Mouse (Mus musculus) urinary bladder, postnatal 14 days (tissue): ENCODE measurements at regions not wholly inside any gene's neighbourhood (a gene's known extent, or its start where the extent isn't known, plus 50 kb on each side); places are given as distances from the start of the nearest gene placed in this dataset.

Source experiments
- DNase-seq: peaks from one replicate; pipeline ENCODE4 v3.0.0; 2021; ENCODE audit warnings: low spot score

DNA sequence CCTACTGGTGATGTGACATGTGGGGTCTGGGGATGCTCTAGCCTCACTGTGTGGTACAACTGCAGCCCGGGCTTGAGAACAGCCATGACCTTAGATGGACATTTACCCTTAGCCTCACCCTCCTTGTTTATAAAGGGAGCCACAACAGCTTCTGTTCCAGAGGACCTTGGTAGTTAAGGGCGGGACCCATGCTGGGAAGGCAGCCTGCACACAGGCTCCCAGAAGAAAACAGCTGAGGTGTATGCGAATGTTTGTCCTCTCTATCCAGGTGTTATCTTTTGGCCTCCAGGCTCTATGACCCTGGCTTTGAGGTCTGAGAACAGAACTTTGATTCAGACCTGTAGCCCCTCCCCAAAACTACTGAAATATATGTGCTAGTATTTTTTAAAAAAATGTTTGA, 102.1 kb upstream of the Mki67 start:
- no peak for DNase-seq

DNA sequence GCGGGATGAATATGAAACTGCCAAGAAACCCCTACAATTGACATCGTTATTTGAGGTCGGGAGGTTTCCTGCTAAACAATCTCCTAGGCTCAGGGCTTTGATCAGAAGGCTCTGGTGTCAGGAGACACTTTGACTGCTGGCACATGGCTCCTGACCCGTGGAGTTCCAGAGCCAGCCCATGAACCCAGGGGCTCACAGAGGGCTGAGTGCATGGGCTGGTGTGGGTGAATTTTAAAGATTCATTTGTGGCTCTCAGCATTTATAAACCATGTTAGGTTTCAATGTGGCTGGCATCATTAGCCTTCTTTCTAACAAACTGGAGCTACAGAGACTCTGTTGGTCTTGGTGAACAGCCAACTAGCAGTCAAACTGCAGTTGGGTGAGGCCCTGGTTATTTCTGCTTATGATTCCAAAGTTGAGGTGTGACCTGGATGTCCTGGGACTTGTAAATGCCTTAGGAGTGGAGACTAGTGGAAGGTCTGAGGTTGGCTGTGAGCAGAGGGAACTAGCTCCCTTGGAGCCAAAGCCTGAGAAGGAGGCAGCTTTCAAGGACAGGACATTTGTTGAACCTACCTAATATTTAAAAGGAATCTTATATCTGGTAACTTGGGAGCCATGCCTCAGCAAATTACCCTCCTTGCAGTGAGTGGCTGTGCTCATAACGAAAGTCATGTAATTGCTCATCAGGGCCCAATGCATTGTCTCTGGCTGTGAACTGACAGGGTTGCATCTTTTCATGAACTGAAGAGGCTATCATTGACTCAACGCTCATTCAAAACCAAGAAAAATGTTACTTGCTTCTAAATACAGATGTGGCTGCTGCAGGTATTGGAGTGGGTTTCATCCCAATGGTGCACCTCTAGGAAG, 108.0 kb upstream of the Mki67 start:
- DNase-seq, result no peak

DNA sequence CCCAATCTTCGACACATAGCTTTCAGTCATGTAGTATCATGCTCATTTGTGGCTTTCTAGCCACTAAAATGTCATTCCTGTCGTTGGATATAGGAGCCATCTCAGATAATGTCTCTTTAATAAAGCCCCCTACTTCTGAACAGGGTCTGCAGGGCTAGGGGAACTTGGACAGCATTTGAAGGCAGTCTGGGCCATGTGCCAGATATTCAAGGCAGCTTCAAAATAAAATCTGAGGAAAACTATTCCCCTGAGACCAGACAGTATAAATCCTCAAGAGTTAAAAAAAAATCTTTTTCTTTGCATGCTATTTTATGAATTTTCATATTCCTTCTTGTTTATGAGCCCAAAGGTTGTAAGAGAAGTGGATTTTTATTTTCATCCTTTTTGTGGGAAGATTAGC, 113.1 kb upstream of the Mki67 start:
- DNase-seq, result no peak

DNA sequence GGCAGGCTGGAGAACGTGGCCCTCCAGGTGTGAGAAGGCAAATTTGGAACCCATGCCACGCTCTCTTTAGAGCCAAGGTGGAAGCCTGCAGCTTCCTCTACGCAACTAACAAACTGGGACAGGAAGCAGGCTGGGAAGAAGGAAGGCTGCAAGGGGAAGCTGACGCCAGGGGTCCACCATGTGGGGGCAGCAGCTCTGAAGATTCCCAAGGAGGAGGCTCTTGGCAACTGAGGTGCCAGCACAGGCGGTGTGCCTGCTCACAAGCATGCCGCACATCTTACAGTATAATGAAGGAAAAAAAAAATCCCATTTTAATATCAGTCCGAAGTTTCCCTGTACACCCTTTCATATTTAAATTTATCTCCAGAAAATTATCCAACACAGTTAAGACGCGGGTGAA, 117.3 kb upstream of the Mki67 start:
- DNase-seq, result no peak

DNA sequence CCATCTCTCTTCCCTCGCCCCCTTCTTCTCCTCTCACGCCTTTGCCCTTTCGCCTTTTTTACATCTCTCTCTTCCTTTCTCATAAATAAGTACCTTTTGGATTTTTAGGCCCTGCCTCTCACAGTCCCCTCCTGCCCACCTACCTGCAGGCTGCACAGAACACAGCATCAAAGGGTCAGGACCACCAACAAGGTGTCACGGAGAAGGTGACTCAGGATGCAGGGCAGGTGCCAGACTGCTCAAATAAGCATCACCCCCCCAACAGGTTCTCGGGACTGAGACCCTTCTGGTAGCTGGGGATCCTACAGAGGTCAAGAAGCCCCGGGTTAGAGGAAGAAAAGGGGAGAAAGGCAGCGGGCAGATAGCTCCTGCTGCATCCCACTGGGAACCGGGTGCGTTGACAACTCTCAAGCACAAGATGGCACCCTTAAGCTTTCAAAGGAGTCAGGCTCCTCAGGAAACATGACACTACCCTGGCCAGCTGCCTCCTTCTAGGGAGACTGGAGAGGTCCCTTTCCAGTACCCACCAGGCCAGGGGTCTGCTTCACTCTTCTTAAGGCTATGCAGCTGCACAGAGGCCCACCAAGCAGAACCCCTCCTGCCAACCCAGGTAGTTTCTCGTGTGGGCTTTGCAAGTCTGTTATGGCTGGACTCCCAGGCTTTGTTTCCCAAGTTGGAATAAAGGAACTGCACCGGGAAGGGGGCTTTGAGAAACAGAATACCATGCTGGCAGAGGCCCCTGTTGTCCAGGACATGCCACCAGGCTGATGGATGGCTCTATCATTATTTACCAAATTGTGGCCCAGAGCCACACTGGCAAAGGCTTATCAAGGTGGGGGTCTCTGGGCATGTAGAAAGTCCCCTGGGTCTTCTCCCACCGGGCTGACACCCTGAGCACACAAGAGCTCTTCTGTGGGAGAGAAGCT, 120.9 kb upstream of the Mki67 start:
- DNase-seq, result peak; percentile 72

DNA sequence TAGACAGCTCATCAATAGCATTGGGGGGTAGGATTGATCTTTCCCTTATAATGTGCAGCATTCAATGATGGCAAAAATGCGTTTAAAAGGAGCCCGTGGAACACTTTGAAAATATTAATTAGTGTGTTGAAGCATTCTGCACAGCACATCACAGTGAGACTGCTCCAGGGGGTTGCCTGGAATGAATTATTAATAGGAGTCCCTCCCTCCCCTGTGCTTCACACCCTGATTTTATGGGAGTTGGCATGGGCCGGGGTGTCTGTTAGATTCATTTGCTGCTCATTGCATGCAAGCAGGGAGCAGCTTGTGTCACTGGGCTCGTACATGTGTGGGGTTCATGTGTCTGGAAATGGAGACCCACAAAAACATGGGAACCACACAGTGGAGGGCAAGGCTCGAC, 127.9 kb upstream of the Mki67 start:
- DNase-seq, result no peak

DNA sequence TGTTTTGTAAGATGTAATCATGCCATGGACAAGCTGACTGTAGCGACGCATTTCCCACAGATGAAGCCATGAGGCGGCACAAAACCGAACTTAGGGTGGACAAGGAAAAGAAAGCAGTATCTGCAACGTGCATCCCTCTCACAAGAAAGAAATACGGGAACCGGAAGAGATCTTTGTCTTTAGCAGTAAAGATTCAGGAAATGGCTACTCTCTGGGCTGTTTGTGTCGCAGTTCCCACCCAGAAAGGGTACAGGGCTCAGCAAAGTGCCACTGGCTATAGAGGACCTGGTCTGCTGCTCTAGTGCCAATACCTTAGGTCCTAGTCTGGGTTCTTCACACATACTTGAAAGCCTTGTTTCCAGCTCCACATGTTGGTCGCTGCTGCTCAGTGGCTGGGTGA, 131.1 kb upstream of the Mki67 start:
- DNase-seq, result no peak

DNA sequence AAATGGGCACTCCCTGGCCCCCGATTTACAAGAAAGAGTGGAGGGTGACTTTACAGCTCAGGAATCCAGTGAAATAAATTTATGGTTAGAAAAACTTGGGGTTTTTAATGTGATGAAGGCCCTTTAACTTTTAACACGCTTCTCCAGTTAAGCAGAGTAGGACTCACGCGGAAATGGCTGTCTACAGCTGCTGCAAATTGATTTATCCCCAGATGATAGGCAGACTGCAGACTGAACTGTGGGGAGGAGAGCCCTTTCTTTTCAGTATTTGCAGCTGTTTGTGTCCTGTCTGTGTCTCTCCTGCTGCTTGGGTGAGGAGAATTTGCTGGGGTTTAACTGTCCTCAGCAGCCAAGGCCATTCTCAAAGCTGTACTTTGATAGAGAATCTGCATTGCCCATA, 132.0 kb upstream of the Mki67 start:
- DNase-seq, result no peak

DNA sequence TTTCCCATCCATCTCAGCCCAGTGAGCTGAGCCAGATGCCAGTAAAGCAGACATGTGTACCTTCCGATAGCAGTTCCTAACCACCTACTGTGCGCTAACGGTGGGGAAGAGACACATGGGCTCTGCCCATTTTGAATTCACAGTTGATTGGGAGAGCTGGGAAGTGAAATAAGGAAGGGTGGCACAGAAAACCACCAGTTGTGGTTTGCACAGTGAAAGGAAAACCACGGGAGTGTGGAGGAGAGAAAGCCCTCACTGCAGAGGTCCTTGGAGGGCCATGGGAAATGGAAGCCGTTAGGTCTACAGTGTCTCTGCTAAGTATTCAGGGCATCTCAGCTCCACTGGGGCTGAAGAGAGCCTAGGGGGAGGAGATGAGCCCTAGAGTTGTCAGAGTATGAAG, 132.7 kb upstream of the Mki67 start:
- no peak for DNase-seq

DNA sequence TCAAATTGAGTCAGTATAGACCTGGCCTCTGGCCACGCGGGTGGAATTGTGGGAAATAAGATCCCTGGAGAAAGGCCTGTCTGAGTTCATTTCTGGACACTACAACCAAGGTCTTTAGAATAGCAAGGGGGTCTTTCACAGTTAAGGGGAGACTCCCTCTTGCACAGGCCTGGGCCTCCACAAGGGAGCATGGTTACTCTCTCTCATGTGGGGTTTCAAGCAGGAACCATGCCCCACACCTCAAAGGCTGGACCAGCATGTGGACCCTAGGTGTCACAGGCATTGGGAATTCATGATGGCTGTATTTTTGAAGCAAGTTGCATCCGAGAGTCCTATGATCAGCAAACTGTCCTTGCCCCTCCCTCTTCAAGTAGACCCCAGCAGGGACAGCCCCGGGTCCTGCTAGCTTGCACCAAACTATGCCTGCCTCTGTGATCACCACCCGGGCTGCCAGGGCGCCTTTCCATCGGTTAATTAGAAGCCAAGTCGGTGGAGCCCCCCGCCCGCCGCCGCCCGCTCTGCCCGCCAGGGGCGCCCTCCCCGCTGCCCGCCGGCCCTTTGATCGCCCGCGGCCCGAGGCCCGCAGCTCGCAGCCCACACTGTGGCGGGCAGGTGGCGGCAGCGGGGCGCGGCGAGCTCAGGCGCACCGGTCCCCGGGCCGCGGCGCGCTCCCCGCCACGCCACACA, 137.1 kb upstream of the Mki67 start:
- DNase-seq, result no peak

DNA sequence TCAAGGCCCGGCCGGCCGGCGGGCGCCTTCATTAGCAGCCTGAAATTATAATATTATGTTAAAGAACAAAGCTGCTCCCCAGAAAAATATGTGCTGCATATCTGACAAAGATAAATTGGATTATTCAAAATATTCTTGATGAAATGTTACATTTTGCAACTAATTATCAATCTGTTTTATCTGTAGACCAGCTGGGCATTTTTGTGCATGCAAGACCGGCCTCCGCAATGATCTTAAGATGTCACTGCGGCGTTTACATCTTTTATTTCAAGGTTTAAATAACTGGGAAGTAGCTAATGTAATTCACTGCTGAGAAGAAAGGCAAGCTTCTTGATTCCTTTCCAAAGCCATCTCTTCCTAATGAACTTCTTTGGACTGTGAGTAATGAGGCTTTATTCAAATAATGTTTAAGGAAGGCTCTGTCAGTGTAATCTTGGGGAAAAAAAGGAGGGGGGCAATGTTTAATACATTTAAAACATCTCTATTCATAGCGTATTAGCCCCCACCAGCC, 137.7 kb upstream of the Mki67 start:
- DNase-seq, result no peak

DNA sequence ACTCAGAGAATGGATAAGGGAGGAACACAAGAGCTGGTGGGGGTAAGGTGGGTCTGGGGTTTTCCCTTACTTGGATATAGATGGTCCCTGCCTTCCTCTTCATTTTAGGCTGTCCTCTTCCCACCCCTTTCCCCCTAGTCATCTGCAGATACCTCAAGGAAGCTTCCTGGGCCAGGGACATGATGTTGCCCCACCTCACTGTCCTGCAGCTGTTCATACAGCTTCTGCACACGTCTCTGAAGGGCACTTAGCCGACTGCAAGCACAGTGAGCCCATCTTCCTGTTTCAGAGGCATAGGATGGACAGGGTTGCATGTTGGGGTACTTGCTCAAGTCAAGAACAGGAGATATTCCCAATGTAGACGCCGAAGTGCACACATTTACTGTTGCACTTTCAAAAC, 144.1 kb upstream of the Mki67 start:
- DNase-seq, result no peak

DNA sequence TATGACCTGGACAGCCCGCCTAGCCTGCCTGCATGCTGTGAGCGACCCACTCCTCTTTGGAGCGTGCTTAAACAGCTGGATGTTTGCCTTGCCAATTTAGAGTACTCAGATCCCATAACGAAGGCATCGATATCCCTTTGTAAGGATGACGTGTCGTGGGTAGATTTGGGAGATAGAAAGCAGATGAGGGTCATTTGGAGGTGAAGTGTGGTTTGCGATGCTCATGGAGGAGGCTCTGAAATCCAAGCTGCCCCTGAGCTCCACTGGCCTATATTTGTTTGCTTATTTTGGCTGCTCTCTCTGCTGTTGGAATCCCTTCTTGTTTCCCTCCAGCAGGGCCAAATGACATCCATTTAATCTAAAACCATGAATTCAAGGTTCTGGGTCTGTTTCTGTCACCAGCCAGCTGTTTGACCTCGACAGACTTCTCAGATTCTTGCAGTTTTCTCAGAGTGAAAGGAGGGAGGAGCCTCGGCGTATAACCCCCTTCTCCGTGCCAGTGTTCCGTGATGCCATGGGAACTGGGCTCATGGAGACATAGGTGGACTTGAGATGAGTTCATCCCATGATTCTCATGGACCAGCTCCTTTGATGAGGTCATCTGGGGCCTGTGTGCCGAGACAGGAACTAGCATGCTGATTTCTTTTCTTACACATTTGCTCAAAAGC, 144.7 kb upstream of the Mki67 start:
- DNase-seq, result no peak

DNA sequence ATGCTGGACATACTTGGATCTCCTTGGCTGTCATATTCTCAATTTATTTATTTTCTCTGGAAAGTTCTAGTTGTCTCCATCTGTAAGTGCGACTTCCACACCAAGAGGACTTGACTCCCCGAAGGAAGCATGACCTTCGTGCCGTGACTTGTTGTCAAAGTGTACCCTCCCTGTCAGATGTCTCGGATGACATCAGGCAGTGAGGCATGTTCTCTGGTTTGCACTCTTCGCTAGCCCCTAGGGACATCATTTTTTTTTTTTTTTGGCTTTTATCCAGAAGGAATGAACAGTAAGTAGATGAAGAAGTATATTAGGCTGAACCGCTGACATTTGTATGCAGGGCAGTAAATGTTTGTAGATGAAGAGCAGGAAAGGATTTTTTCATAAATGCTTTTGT, 145.2 kb upstream of the Mki67 start:
- DNase-seq, result no peak

DNA sequence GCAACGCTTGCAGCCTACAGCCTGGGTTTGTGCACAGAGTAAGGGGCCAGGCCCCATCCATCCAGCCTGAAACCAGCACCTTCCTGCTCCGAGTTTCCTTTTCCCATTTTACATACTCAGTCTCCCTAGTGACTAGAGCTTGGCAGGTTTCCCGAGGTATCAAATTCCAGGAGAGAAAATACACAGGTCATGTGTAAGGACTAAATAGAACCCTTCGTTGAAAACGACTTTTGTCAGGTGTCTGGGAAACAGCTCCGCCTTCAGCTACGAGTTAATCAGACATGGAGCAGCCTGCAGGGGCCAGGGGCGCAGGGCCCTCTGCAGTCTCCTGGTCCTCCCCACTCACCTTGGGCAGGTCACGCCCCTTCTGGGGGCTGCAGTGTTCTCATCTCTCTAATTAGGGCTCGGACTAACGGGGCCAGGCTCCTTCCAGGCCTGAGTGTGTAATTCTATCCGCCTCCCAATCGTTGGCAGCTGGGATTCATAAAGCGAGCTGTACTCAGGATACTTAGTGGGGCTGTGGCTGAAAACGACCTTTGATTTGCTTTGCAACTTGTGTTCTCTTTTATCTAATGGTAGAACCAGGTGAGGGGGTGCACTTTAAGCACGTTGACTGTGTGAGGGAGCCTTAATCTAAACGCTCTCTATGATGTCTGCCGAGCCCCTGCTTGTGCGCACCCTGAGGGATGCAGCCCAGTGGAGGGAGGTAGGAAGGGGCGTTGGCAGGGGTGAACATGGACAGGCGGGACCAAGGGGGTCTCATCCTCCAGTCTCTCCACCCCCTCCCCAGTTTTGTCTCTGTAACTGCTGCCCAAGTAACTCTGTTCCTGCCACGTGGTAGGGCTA, 147.6 kb upstream of the Mki67 start:
- DNase-seq, result no peak

DNA sequence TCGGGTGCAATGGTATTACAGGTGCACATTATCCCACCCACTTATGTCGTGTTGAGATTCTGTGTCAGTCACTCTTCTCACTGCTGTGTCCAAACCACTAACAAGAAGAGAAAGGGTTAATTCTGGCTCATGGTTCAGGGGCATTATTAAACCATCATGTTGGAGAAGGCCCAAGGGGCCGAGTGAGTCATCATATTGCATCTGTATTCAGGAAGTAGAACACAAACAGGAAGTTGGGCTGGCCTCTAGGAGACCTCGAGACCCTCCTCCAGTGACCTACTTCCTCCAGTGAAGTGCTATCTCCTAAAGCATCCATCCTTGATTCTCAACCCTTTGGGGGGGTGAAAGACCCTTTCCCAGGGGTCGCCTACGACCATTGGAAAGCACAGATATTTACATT, 154.8 kb upstream of the Mki67 start:
- DNase-seq, result no peak

DNA sequence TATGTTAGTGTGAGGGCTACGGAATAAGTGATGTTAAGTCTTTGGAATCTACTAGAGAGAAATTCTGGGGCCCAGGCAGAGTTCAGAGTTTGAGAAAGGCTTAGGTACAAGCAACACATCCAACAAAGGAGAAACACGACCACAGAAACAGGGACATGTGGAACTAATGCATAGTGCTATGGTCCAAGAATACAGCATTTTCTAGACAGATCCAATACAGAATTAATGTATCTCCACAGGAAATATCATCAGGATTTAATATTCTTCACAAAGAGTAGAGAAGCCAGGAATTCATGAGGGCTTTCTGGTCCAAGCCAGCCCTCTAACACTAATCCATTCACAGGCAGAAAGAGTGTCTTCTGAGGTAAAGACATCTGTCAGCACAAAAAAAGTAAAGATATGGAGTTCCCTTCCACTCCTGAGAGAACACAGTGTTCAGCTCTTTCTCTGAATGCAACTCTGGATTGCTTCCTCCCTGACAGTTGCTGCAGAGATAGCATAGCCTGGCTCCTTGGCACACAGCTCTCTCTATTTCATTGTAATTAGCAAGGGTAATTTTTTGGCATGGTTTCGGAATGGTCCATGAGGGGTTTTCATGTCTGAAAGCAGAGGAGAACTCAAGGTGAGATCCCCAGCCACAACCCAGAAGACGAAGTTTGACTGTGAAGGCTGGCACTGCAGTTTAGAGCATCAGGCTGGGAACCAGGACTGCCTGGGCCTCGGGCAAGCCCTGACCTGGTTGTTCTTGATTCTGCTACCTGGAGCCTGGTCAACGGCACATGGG, 161.1 kb upstream of the Mki67 start:
- DNase-seq, result no peak

DNA sequence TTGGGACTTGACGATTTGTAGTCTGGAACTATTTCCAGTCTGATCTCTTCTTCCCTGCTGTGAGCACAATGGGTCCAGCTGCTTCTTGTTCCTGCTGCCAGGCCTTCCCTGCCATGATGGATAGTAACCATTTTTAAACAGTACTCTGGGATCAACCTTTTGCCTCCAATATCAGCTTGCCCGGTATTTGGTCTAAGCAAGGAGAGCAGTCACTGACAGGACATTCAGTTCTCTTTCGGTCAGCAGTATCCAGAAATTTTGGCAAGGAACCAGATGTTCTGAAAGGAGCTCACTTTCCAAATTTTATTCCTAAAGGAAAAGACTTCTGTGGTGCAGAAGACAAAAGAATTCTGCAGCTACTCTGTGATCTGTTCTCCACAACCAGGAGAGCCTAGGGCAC, 162.6 kb upstream of the Mki67 start:
- DNase-seq, result no peak

DNA sequence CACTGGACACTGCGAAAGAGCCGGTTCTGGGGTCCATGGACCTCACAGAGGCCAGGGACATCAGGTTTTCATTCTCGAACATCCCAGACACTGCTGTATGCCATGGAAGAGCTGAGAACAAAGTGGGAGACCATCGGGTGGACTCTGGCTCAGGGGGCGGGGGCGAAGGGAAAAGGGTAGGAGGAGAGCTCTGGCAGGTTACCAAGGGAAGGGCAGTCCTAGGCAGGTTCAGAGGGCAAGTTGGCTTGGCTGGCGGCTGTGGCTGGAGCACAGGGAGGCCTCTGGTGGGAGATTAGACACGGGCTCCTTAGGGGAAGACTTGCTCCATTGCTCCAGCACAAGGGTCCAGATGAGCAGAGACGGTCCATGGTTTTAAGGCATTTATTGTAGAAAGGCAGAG, 164.3 kb upstream of the Mki67 start:
- no peak for DNase-seq

DNA sequence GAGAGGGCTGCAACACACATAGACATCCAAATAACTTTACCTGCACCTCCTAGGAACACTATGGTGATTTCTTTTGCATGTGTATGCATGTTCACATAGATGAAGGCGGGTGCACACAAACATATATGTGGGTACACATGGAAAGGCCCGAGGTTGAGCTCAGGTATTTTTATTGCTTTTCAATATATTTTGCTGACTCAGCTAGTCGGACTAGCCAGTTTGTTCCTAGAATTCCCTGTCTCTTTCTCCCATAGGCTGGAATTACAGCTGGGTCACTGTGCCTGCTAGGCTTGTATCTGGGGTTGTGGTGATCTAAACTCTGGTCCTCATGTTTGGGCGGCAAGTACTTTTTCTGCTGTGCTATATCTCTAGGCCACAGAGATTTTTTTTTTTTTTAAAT, 166.1 kb upstream of the Mki67 start:
- no peak for DNase-seq
